Mouse (Mus musculus) limb, embryonic 11.5 days (tissue): Measurements from ENCODE around the gene Odr4. TPM values are rescaled to one million over a fixed set of nuclear protein-coding genes. Genes with fewer than 3 reads are reported as not detected.

ENCODE experiments used
- ATAC-seq: fragments of 200-750 bp; cut with Nextera tagmentation; 2 replicates; pipeline ENCODE4 v1.8.0; 2017; ENCODE audit warnings: low read depth; ENCODE audit not compliant: insufficient number of reproducible peaks, low FRiP score, low TSS enrichment
- DNase-seq: peaks from one replicate; pipeline ENCODE4 v3.0.0-alpha.2; 2015; ENCODE audit warnings: low spot score
- H3K27ac ChIP-seq: fragments of 300-500 bp; sonication (generic); replicated peaks from 2 replicates; pipeline ENCODE4 v1.5.1; 2014; ENCODE audit warnings: low read depth, mild to moderate bottlenecking, low read length
- H3K27me3 ChIP-seq: fragments of 300-500 bp; sonication (generic); 2 replicates; pipeline ENCODE4 v1.6.1; 2014; ENCODE audit warnings: mild to moderate bottlenecking, low read length, mixed read lengths; ENCODE audit not compliant: control insufficient read depth, insufficient read depth
- H3K36me3 ChIP-seq: fragments of 300-500 bp; sonication (generic); 2 replicates; pipeline ENCODE4 v1.6.1; 2014; ENCODE audit warnings: mild to moderate bottlenecking, low read length, moderate library complexity, mixed read lengths; ENCODE audit not compliant: control insufficient read depth, insufficient read depth
- H3K4me1 ChIP-seq: fragments of 300-500 bp; sonication (generic); 2 replicates; pipeline ENCODE4 v1.6.1; 2014; ENCODE audit warnings: low read length, mixed read lengths; ENCODE audit not compliant: control insufficient read depth, insufficient read depth
- H3K4me2 ChIP-seq: fragments of 300-500 bp; sonication (generic); 2 replicates; pipeline ENCODE4 v1.6.1; 2014; ENCODE audit warnings: low read depth, mild to moderate bottlenecking, moderate library complexity; ENCODE audit not compliant: severe bottlenecking
- H3K4me3 ChIP-seq: fragments of 300-500 bp; sonication (generic); 2 replicates; pipeline ENCODE4 v1.5.1; 2014; ENCODE audit warnings: low read depth, low read length
- H3K9ac ChIP-seq: fragments of 300-500 bp; sonication (generic); 2 replicates; pipeline ENCODE4 v1.6.1; 2014; ENCODE audit warnings: mild to moderate bottlenecking, low read length
- H3K9me3 ChIP-seq: fragments of 300-500 bp; sonication (generic); 2 replicates; pipeline ENCODE4 v1.6.1; 2016; ENCODE audit warnings: low read length; ENCODE audit not compliant: control insufficient read depth
- WGBS: fragments of 180-500 bp; shearing (Covaris S2); extraction: QIAGEN DNeasy Blood & Tissue Kit; methylation state at CpG from one replicate; pipeline ENCODE4 v1.1.7; 2014; 5-methylcytosine and 5-hydroxymethylcytosine counted together
- polyA plus RNA-seq: library from polyadenylated mRNA; unstranded; fragments of >200 nt; fragmentation: Nextera tagmentation; extraction: Ambion mirVana; gene quantifications from 2 replicates; pipeline ENCODE4 v1.2.1, GENCODE M21; 2014

Odr4 gene
- 24.4 and 29.5 TPM in 2 replicates for polyA plus RNA-seq

DNA sequence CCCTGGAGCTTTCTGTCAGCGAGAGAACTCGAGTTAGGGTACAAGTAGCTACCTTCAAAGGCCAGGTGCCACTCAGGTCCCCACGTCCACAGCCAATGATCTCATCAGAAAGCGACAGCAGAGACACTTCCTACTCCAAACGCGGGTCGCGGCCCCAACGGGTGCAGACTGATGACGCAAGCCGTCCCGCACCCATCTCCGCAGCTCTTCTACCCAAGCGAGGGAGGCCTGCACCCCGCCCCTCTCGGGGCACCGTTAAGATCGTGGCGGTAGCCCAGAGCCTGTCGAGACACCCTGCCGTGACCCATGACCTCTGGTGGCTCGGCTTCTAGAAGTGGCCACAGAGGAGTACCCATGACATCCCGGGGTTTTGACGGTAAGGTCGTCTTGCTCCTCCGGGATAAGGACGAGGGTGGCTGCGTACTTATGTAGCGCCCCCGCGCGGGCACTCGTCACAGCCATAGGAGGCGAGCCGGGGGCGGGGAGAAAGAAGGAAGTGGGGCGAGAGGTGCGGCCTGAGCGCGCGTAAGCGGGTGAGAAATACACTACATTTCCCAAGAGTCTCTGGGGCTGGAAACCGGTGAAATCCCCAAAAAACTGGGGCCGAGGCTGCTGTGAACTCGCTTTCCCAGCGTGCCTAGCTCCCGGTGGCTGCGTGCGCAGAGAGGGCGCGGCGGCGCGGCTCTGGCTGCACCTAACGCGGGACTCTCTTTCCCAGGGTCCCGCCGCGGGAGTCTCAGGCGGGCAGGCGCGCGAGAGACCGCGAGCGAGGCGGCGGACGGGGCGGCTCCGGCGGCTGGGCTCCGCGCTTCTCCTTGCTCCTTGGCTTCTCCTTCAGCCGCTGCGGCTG, at the start of gene Odr4, which contains the start of gene Tpr:
Odr4 (minus strand) TSS at position 443 of the 850 bp plus-strand sequence.
Tpr (plus strand) TSS at position 201 of the 850 bp plus-strand sequence.
- DNase-seq (peak; percentile 99), ATAC-seq (peak; percentile 98)
- peak within 1 kb of the TSS; percentile 83 for H3K4me3 ChIP-seq

DNA sequence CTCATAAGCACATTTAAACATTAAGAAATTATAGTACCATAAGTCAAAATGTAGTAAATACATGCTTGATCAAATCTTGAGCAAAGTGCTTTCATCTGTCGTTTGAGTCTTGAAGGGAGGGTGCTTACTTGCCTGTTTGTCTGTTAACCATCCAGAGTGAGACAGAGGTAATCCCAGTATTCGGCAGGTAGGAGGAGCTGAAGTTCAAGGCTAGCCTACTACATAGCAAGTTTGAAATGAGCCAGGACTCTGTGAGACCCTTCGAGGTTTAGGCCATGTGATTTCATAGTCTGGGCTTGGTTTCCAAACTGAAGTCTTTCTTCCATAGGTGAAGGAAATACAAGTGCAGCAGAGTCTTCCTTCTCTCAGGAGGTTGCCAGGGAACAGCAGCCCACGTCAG, 48.9 kb upstream of the Odr4 start:
- DNase-seq (no peak), ATAC-seq (no peak)
- no peak overlapping the region for H3K4me2 ChIP-seq
- H3K36me3 ChIP-seq = peaks cover 19% of the 10 kb centered on the region; the same call in 1 of the 2 replicates
- H3K4me3 ChIP-seq = no peak overlapping the region
- no peaks in the 10 kb centered on the region for H3K4me1 ChIP-seq
- H3K27me3 ChIP-seq = no peaks in the 10 kb centered on the region
- H3K27ac ChIP-seq = no peak overlapping the region
- no peaks in the 10 kb centered on the region for H3K9me3 ChIP-seq
- no peak overlapping the region for H3K9ac ChIP-seq
- 76% methylated on average over 4 of the region's 4 CpGs for WGBS

More for the DNA sequence above, at the start of gene Odr4, which contains the start of gene Tpr:
- H3K27me3 ChIP-seq = no peaks in the 10 kb centered on the region
- H3K27ac ChIP-seq = peak within 1 kb of the TSS; percentile 84
- H3K4me1 ChIP-seq = no peaks in the 10 kb centered on the region
- peak within 1 kb of the TSS; percentile 59 for H3K4me2 ChIP-seq
- peaks cover 10% of the 10 kb centered on the region; the same call in 1 of the 2 replicates for H3K36me3 ChIP-seq
- under 1% methylated on average over 72 of the region's 76 CpGs for WGBS
- no peaks in the 10 kb centered on the region for H3K9me3 ChIP-seq
- peak within 1 kb of the TSS; percentile 81 for H3K9ac ChIP-seq

DNA sequence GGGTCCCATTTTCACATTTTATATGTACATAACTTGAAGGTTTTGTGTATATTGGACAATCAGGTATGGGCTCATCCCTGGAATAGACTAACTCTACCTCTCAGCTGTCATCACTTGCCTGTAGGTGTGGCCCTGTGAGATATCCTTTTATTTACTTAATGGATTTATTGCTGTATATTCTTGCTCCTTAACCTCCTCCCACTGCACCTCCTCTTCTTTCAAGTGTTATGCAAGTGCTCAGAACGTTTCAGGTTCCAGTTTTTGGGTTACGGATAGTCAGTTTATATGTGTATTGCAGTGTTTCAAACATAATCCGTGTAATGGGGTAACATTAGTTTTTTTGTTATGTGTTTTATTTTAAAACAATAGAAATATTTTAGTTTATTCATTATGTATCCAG, 45.8 kb upstream of the Odr4 start:
- ATAC-seq (no peak), DNase-seq (no peak)
- Histone ChIP-seq H3K27me3 (no peaks in the 10 kb centered on the region), H3K9me3 (no peaks in the 10 kb centered on the region), H3K9ac (no peak overlapping the region), H3K4me3 (no peak overlapping the region), H3K36me3 (peaks cover 23% of the 10 kb centered on the region; the same call in 1 of the 2 replicates), H3K27ac (no peak overlapping the region), H3K4me2 (no peak overlapping the region), H3K4me1 (no peaks in the 10 kb centered on the region)
- 91% methylated on average over 3 of the region's 3 CpGs for WGBS

DNA sequence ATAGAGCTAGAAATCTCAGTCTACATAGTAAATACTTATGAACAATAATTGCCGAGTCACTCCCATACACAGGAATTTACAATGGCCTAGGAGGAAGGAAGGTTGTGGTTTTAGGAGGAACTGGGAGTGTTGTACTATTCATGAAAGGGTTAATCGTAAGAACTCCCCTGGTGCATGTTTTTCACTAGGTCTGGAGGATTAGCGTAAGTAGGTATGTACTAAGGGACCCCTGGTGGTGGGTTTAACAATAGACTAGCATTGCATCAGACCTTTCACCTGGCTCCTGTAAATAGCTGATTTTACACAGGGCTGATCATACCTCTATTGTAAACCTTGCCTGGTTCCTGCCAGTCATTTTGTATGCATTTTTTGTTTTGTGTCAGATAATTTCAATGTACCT, 33.3 kb upstream of the Odr4 start:
- H3K4me3 ChIP-seq = no peak overlapping the region
- peaks cover 31% of the 10 kb centered on the region for H3K36me3 ChIP-seq
- WGBS = 69% methylated on average over 3 of the region's 3 CpGs
- H3K4me1 ChIP-seq = no peaks in the 10 kb centered on the region
- DNase-seq (no peak), ATAC-seq (no peak)
- no peaks in the 10 kb centered on the region for H3K27me3 ChIP-seq
- no peak overlapping the region for H3K9ac ChIP-seq
- H3K4me2 ChIP-seq = no peak overlapping the region
- no peaks in the 10 kb centered on the region for H3K9me3 ChIP-seq
- no peak overlapping the region for H3K27ac ChIP-seq

DNA sequence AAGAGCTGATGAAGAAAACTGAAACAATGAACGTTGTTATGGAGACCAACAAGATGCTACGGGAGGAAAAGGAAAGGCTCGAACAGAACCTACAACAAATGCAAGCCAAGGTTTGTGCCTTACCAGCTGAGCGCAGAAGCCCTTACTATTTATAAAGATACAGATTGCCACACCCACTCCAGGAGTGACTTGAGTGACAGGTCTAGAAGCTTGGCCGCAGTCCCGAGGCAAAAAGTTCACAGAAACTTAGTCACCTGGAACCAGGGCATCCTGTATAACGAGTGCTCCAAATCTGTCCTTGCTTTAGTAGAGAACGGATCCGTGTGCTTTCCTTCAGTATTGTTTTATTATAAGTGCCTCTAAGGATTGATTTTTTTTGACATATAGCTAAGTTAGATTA, 32.8 kb upstream of the Odr4 start:
- Histone ChIP-seq H3K4me3 (no peak overlapping the region), H3K9ac (no peak overlapping the region), H3K36me3 (peaks cover 28% of the 10 kb centered on the region), H3K4me1 (no peaks in the 10 kb centered on the region), H3K27me3 (no peaks in the 10 kb centered on the region), H3K27ac (no peak overlapping the region), H3K4me2 (no peak overlapping the region), H3K9me3 (no peaks in the 10 kb centered on the region)
- no peak for ATAC-seq
- DNase-seq = no peak
- WGBS = 93% methylated on average over 9 of the region's 9 CpGs

DNA sequence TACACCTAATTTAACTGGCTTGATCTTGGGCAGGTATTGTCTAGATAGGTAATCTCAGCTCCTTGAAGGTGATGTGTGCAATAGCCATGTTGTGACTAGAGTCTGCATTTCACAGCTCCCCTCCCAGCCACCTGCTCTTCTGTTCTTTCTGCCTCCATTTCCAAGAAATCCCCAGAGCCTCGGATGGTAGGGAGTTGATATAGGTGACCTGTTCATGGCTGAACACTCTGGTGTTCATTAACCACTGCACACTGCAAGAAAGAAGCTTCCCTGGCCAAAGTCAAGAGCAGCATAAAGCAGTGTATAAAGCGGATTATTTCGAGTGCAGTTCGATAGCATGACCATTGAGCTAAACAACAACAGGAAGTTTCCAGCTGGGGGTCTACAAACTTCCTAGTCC, 25.5 kb upstream of the Odr4 start:
- Histone ChIP-seq H3K9me3 (no peaks in the 10 kb centered on the region), H3K4me1 (no peaks in the 10 kb centered on the region), H3K36me3 (peaks cover 30% of the 10 kb centered on the region), H3K27ac (no peak overlapping the region), H3K27me3 (no peaks in the 10 kb centered on the region), H3K4me3 (no peak overlapping the region), H3K4me2 (no peak overlapping the region), H3K9ac (no peak overlapping the region)
- ATAC-seq = no peak
- no peak for DNase-seq
- 92% methylated on average over 4 of the region's 4 CpGs for WGBS

DNA sequence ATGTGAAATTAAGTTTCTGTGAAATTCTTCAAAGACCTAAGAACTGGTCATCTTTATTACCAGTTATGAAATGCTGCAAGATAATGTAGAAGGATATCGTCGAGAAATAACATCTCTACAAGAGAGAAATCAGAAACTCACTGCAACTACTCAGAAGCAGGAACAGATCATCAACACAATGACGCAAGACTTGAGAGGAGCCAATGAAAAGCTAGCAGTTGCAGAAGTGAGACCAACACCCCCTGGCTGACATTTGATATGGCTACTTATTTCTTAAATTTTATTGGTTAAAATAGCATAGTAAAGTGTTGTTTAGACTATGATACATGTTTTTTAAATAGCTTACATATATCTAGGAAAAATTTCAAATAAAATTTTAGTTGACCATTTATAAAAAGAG, 23.1 kb upstream of the Odr4 start:
- WGBS = 95% methylated on average over 3 of the region's 3 CpGs
- Histone ChIP-seq H3K4me1 (no peaks in the 10 kb centered on the region), H3K9ac (no peak overlapping the region), H3K4me3 (no peak overlapping the region), H3K27me3 (no peaks in the 10 kb centered on the region), H3K9me3 (no peaks in the 10 kb centered on the region), H3K27ac (no peak overlapping the region), H3K36me3 (peaks cover 22% of the 10 kb centered on the region; the same call in 1 of the 2 replicates), H3K4me2 (no peak overlapping the region)
- ATAC-seq (no peak), DNase-seq (no peak)

DNA sequence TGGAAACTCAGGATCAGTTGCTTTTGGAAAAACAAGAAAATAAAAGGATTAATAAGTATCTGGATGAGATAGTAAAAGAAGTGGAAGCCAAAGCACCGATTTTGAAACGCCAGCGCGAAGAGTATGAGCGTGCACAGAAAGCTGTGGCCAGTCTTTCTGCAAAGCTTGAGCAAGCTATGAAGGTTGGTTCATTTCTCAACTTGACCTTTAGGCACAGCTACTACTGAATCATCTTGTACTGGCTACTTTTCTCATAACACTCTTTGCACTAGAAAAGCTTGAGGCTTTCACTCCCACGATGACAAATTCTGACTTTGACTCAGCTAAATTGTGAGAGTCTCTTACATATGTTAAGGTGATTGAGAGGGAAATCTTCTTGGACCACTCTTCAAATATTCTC, 17.1 kb upstream of the Odr4 start:
- WGBS = 98% methylated on average over 6 of the region's 6 CpGs
- ATAC-seq = no peak
- H3K27me3 ChIP-seq = no peaks in the 10 kb centered on the region

More for the DNA sequence above, 17.1 kb upstream of the Odr4 start:
- Histone ChIP-seq H3K4me2 (no peak overlapping the region), H3K36me3 (peaks cover 11% of the 10 kb centered on the region; the same call in 1 of the 2 replicates), H3K9me3 (no peaks in the 10 kb centered on the region), H3K4me3 (no peak overlapping the region), H3K9ac (no peak overlapping the region), H3K4me1 (no peaks in the 10 kb centered on the region), H3K27ac (no peak overlapping the region)
- DNase-seq = no peak
